Mouse (Mus musculus): ENCODE data around the gene Zfp821. TPM values are rescaled to one million over a fixed set of nuclear protein-coding genes. Genes with fewer than 3 reads are reported as not detected.
A peak's percentile ranks its signal among the peaks of the same experiment; 100 is the strongest.

The Zfp821 gene
- polyA plus RNA-seq, 1 experiment = 9.5 TPM

DNA sequence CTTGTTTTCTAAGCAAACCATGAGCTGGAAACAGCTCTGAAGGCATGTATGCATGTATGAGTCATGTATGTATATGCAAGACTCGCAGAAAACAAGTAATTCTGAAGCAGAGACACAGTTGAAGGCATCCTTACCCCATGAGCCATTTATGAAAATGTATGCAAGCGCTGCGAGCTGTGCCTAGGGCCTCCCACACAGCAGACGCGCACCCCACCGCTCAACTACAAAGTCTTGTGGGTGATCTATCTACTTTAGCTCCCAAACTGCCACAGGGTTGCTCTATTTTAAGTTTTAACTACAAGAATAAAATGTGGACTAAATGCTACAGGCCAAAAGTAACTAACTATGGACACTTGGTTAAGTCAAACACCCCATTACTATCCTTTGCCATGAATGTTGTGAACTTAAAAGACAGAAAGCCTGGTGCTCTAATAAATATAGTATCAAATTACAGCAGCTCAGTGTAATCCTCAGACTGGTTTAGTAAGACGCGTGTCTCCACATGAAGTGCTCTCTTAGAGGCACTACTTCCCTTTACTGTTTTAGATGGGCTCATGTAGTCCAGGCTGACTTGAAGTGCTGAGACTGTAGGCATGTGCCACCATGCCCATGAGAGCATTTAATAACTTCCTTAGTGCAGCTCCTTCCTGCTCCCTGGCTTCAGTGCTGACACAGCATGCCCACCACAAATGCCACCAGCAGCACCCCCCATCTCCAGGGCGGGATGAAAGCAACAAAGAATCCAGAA lies 29.3 kb upstream of the Zfp821 start:
- Histone ChIP-seq H3K4me1 (ENCODE audit: control insufficient read depth, insufficient read depth, low read length) (no peaks in the 10 kb centered on the region), H3K9ac (ENCODE audit: low read depth, poor library complexity, severe bottlenecking) (no peak overlapping the region), H3K27ac (ENCODE audit: insufficient read depth, low read length) (no peak overlapping the region), H3K9me3 (replicated peaks; ENCODE audit: control insufficient read depth, insufficient read depth, low read length, poor library complexity, severe bottlenecking) (no peaks in the 10 kb centered on the region), H3K4me3 (ENCODE audit: low read depth, low read length) (no peak overlapping the region), H3K36me3 (ENCODE audit: control insufficient read depth, insufficient read depth, low read length, poor library complexity, severe bottlenecking) (peaks cover 79% of the 10 kb centered on the region), H3K27me3 (ENCODE audit: control insufficient read depth, insufficient read depth, low read length, poor library complexity, severe bottlenecking) (no peaks in the 10 kb centered on the region)
- TF ChIP-seq POLR2A (IDR thresholded peaks at IDR 0.05; ENCODE audit: insufficient read depth, low read length) (no peak), CTCF (IDR thresholded peaks at IDR 0.05; ENCODE audit: low read depth, low read length) (no peak)

GRCm38 (mm10) chr8:109681535-109681934 lies 23.8 kb upstream of the Zfp821 start:
- peaks cover 45% of the 10 kb centered on the region for H3K36me3 ChIP-seq (ENCODE audit: control insufficient read depth, insufficient read depth, low read length, poor library complexity, severe bottlenecking)
- no peaks in the 10 kb centered on the region for H3K9me3 ChIP-seq (replicated peaks; ENCODE audit: control insufficient read depth, insufficient read depth, low read length, poor library complexity, severe bottlenecking)
- TF ChIP-seq POLR2A (IDR thresholded peaks at IDR 0.05; ENCODE audit: insufficient read depth, low read length) (no peak), EP300 (IDR thresholded peaks at IDR 0.05; ENCODE audit: insufficient read depth, low read depth, low read length) (no peak), CTCF (IDR thresholded peaks at IDR 0.05; ENCODE audit: low read depth, low read length) (no peak)
- no peak overlapping the region for H3K9ac ChIP-seq (ENCODE audit: low read depth, poor library complexity, severe bottlenecking)
- H3K4me3 ChIP-seq (ENCODE audit: low read depth, low read length) = no peak overlapping the region
- H3K27ac ChIP-seq (ENCODE audit: insufficient read depth, low read length) = no peak overlapping the region
- no peaks in the 10 kb centered on the region for H3K4me1 ChIP-seq (ENCODE audit: control insufficient read depth, insufficient read depth, low read length)
- H3K27me3 ChIP-seq (ENCODE audit: control insufficient read depth, insufficient read depth, low read length, poor library complexity, severe bottlenecking) = no peaks in the 10 kb centered on the region

DNA sequence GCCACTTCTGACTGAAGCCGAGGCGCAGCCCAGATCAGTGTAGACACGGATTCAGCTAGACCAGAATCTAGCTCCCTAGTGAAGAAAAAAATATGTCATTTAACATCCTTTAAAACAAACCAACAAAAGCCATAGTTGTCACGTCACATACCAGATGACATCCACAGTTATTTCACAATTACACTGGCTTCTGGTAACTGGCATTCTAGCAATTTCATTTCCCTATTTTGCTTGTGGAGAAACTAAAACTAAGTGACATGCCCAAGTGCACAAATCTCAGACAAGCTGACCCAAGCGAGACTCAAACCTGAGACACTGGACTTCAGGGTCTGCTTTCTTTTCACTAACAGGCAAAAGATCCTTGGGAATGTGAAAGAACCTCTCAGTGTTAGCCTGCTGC lies 23.2 kb upstream of the Zfp821 start:
- Histone ChIP-seq H3K9me3 (replicated peaks; ENCODE audit: control insufficient read depth, insufficient read depth, low read length, poor library complexity, severe bottlenecking) (no peaks in the 10 kb centered on the region), H3K27ac (ENCODE audit: insufficient read depth, low read length) (no peak overlapping the region), H3K4me3 (ENCODE audit: low read depth, low read length) (no peak overlapping the region), H3K36me3 (ENCODE audit: control insufficient read depth, insufficient read depth, low read length, poor library complexity, severe bottlenecking) (peaks cover 41% of the 10 kb centered on the region), H3K9ac (ENCODE audit: low read depth, poor library complexity, severe bottlenecking) (no peak overlapping the region), H3K4me1 (ENCODE audit: control insufficient read depth, insufficient read depth, low read length) (no peaks in the 10 kb centered on the region), H3K27me3 (ENCODE audit: control insufficient read depth, insufficient read depth, low read length, poor library complexity, severe bottlenecking) (no peaks in the 10 kb centered on the region)
- no peak for TF ChIP-seq CTCF (IDR thresholded peaks at IDR 0.05; ENCODE audit: low read depth, low read length)
- TF ChIP-seq EP300 (IDR thresholded peaks at IDR 0.05; ENCODE audit: insufficient read depth, low read depth, low read length) = no peak
- TF ChIP-seq POLR2A (IDR thresholded peaks at IDR 0.05; ENCODE audit: insufficient read depth, low read length) = no peak

DNA sequence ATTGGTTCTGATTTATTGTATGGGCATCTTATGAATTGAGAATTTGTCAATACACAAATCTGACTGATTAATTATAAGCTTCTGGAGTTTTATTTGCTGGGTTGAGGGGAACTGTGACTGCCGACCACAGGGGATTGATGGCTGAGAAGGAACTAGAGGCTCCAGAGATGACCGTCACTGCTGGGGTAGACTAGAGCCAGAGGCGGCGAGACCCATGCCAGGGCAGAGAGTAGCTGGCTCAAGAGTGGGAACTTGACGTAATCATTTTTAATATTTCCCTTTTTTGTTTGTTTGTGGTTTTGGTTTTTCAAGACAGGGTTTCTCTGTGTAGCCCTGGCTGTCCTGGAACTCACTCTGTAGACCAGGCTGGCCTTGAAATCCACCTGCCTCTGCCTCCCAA lies 18.1 kb upstream of the Zfp821 start:
- Histone ChIP-seq H3K27me3 (ENCODE audit: control insufficient read depth, insufficient read depth, low read length, poor library complexity, severe bottlenecking) (no peaks in the 10 kb centered on the region), H3K36me3 (ENCODE audit: control insufficient read depth, insufficient read depth, low read length, poor library complexity, severe bottlenecking) (peaks cover 8% of the 10 kb centered on the region), H3K9me3 (replicated peaks; ENCODE audit: control insufficient read depth, insufficient read depth, low read length, poor library complexity, severe bottlenecking) (no peaks in the 10 kb centered on the region), H3K9ac (ENCODE audit: low read depth, poor library complexity, severe bottlenecking) (no peak overlapping the region), H3K4me1 (ENCODE audit: control insufficient read depth, insufficient read depth, low read length) (peaks cover 2% of the 10 kb centered on the region), H3K27ac (ENCODE audit: insufficient read depth, low read length) (no peak overlapping the region), H3K4me3 (ENCODE audit: low read depth, low read length) (no peak overlapping the region)
- no peak for TF ChIP-seq POLR2A (IDR thresholded peaks at IDR 0.05; ENCODE audit: insufficient read depth, low read length)
- no peak for TF ChIP-seq EP300 (IDR thresholded peaks at IDR 0.05; ENCODE audit: insufficient read depth, low read depth, low read length)
- no peak for TF ChIP-seq CTCF (IDR thresholded peaks at IDR 0.05; ENCODE audit: low read depth, low read length)

- H3K9ac ChIP-seq (ENCODE audit: low read depth, poor library complexity, severe bottlenecking) = peak overlapping the region; percentile 82; the same call in 1 of the 2 replicates
- H3K9me3 ChIP-seq (replicated peaks; ENCODE audit: control insufficient read depth, insufficient read depth, low read length, poor library complexity, severe bottlenecking) = no peaks in the 10 kb centered on the region
- H3K4me3 ChIP-seq (ENCODE audit: low read depth, low read length) = no peak overlapping the region
- no peak for TF ChIP-seq POLR2A (IDR thresholded peaks at IDR 0.05; ENCODE audit: insufficient read depth, low read length)
- TF ChIP-seq CTCF (IDR thresholded peaks at IDR 0.05; ENCODE audit: low read depth, low read length) = no peak
- no peak for TF ChIP-seq EP300 (IDR thresholded peaks at IDR 0.05; ENCODE audit: insufficient read depth, low read depth, low read length)
- no peaks in the 10 kb centered on the region for H3K36me3 ChIP-seq (ENCODE audit: control insufficient read depth, insufficient read depth, low read length, poor library complexity, severe bottlenecking)
- peaks cover 3% of the 10 kb centered on the region; the same call in 1 of the 2 replicates for H3K27me3 ChIP-seq (ENCODE audit: control insufficient read depth, insufficient read depth, low read length, poor library complexity, severe bottlenecking)
- peaks cover 4% of the 10 kb centered on the region for H3K4me1 ChIP-seq (ENCODE audit: control insufficient read depth, insufficient read depth, low read length)
- no peak overlapping the region for H3K27ac ChIP-seq (ENCODE audit: insufficient read depth, low read length)
Observed at GRCm38 (mm10) chr8:109691769-109692168, 13.6 kb upstream of the Zfp821 start.

DNA sequence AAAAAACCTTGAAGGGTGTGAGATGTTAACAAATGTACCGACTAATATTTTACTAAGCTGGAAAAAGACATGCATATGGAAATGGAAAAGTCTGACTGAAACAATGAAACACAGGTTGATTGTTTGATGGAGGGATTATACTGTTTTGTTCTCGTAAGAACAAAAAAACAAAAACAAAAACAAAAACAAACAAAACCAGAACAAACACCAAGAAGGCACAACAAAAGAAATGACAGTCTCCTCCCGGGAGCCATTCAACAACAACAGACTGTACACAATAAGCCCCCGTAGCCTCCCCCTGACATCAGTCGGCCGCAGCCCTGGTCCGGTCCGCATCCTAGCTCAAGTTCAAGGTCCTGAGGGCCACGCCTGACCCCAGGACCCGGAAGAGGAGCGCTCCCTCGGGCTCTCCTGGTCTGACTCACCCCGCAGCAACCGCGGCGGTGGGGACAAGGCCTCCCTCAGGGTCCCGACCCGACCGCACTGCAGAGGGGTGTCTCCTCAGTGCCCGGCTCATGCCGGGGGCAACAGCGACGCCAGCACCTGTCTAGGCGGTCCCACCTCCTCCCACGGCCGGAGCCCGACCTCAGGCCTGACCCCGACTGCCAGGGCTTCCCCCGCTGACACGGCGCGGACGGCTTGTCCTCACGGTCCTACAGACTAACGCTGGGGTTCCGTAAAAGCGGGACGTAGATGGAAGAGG lies 12.8 kb upstream of the Zfp821 start:
- H3K27ac ChIP-seq (ENCODE audit: insufficient read depth, low read length) = peak overlapping the region; percentile 24
- H3K36me3 ChIP-seq (ENCODE audit: control insufficient read depth, insufficient read depth, low read length, poor library complexity, severe bottlenecking) = no peaks in the 10 kb centered on the region
- peaks cover 4% of the 10 kb centered on the region for H3K4me1 ChIP-seq (ENCODE audit: control insufficient read depth, insufficient read depth, low read length)
- H3K9ac ChIP-seq (ENCODE audit: low read depth, poor library complexity, severe bottlenecking) = peak overlapping the region; percentile 82
- H3K27me3 ChIP-seq (ENCODE audit: control insufficient read depth, insufficient read depth, low read length, poor library complexity, severe bottlenecking) = peaks cover 3% of the 10 kb centered on the region; the same call in 1 of the 2 replicates
- H3K4me3 ChIP-seq (ENCODE audit: low read depth, low read length) = peak overlapping the region; percentile 85
- TF ChIP-seq EP300 (IDR thresholded peaks at IDR 0.05; ENCODE audit: insufficient read depth, low read depth, low read length) (peak; percentile 81), CTCF (IDR thresholded peaks at IDR 0.05; ENCODE audit: low read depth, low read length) (no peak)
- H3K9me3 ChIP-seq (replicated peaks; ENCODE audit: control insufficient read depth, insufficient read depth, low read length, poor library complexity, severe bottlenecking) = no peaks in the 10 kb centered on the region

Data from ES-Bruce4 (cell line).